Mouse (Mus musculus) spleen, postnatal 4 days (tissue): ENCODE measurements at regions not wholly inside any gene's neighbourhood (a gene's known extent, or its start where the extent isn't known, plus 50 kb on each side); places are given as distances from the start of the nearest gene placed in this dataset.

Experiments used
- DNase-seq, 2 experiments: peaks; one replicate each; pipeline ENCODE4 v3.0.0; 2022; ENCODE audit warnings: low spot score in 2 of 2

- peak in 1 of 2 experiments; percentile 23 for DNase-seq
Observed at GRCm38 (mm10) chr13:71874986-71875385, 88.5 kb downstream of the Irx1 start.

DNA sequence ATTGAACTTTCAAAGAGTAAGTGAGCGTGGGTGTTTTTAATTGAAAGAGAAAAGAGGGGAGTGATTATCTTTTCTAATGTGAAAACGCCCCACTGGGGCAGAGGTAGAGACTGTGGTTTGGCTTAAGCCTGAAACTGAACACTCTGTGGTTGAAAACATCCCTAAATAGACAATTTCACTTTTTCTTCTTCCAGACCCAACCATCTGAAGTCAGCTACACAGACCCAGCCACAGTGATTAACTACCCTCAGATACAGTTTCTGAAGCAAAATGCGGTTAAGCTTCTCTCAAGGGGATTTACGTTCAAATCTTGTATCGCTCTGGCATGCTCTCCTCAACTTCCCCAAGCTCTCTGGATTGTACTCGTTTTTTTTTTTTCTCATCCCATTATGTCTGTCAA is 94.8 kb downstream of the Irx1 start:
- no peak for DNase-seq

DNA sequence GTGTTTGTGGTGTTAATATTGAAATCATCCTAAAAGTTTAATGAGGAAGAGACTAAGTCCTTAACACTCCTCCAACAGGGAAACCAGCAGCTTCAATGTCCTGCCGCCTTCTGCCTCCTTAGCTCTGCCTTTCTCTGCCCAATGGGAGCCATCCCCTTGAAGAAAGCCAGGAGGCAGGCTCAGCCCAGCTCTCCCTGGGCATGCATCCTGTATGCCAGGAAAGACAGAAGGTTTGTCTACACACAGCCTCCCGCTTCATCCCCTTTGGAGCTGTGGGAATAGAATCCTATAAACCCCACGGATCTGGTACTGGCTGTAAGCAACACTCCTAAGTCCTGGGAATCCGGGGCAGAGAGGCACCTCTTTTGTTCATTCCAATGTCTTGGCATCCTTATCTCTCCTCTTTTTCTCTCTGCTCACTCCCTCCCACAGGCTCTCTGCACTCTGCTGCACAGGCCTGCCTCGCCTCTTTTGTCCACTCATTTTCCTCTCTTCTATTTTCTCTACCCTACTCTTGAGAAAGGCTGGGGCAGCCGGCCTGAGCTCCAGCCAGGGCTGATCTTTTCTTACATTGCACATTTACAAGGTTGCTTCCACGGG is 110.0 kb downstream of the Irx1 start:
- DNase-seq: no peak

- no peak for DNase-seq
Observed at GRCm38 (mm10) chr13:71804032-71804958, 159.2 kb downstream of the Irx1 start.

DNA sequence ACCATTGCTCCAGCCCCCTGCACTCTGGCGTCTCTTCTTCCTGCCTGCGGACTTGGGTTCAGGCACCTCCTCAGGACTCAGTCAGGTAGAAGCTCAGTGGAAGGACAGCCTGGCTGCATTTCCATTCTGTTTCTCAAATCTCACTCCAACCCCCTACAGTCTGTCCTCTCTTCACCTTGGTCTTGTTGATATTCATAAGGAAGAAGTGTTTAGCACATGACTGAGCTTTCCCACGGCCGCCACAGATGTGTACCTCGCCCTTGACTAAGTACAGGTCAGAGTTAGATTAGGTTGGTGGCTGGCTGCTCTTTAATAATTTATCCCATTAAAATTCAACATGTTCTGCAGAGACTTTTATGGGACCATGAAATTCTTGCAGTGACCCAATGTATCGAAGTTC is 165.2 kb downstream of the Irx1 start:
- DNase-seq: no peak

DNA sequence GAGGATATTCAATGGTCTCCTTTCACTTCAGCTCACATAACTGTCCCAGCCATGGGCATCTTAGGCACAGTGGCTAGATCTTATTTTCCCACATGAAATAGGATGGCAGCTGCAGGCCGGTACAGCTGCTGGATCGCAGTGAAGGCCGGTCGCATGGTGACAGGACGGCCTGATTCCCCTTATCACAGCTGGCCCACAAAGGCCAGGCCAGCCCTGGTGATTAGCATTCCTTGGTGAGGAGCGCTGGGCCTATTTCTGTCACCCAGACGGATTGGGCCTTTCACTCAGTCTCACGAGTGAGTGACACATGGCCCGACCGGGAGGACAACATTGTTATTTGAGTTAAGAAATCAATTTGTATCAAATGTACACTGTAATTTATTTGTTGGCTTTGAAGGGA is 178.8 kb downstream of the Irx1 start:
- no peak for DNase-seq

DNA sequence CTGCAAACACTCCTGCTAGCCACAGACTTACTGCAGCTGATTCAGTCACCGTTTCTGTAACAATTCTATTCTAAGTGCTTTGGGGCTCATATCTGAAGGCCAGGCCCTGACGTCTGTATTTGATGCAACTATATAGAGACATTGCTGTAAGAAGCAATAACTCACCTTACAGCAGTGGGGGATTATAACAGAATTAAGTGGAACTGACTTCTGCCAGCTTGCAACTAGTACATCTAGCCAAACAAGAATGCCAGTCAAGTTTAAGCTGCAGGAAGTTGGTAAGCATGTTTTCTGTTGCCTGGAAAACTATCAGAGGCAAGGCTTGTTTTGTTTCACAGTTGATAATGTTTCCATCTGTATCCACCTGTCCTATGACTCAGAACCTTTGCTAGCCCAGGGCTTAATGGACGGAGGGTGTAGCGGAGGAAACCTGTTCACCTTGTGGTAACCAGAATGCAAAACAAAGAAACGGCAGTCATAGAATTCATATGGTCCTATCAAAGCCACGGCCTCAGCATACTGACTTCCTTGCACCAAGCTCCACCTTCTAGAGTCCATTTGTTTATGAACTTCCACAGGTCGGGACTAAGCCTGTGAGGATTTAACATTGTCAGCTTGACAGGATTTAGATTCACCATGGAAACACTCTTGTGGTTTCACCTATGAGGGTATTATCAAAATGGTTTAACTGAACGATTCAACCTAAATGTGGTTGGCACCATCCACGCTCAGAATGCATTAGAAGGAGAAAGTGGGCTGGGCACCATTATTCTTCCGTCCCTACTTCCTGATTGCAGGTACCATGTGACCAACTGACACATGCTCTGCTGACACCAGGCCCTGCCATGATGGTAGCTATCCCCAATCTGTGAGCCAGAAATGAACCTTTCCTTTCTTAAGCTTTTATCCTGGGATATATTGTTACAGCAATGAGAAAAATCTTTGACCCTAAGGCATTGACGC is 216.2 kb downstream of the Irx1 start:
- DNase-seq: no peak

GRCm38 (mm10) chr13:71746534-71746933 is 217.0 kb downstream of the Irx1 start:
- no peak for DNase-seq

DNA sequence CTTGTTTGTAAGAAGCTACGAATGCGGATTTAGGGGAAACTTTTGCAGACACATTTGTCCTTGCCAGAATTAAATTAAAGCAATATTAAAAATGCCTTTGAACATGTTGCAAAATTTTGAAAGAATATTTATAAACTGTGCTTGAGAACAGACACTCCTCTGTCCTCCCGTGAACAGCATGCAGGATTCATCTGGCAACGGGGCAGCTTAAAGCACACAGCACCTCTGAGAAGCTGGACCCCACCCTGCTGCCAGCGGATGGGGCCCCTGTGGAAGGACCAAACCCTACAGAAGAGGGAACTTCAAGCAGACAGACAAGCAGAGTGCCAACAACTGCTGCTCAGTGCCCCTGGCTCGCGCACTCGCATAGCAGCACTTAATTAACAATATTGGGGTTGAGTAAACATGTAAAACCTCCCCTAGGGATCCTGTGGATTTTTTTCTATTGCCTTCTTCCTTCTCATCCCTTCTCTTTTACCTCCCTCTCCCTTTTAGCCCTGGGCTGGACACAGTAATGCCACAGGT is 226.6 kb downstream of the Irx1 start:
- no peak for DNase-seq

- no peak for DNase-seq
Observed at GRCm38 (mm10) chr13:71734261-71734660, 229.3 kb downstream of the Irx1 start.

DNA sequence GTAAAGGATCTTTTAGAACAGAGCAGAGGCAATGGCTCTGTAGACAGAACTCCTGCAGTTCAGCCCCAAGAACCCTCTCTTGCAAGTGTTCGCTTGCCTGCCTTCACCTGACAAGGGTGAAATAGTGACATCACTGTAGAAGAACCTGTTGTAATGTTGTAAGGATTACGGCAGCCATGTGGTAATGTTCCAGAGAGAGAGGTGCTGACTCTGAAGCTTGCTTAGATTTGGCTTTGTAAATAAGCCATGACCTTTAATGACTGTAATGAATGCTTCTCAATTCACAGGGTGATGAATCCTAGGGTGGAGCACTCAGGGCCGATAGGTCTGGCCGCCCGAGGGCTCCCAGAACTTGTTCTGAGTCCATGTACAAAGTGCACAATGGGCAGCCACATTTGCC is 230.2 kb downstream of the Irx1 start:
- DNase-seq: no peak

GRCm38 (mm10) chr13:71732903-71733302 is 230.6 kb downstream of the Irx1 start:
- no peak for DNase-seq

DNA sequence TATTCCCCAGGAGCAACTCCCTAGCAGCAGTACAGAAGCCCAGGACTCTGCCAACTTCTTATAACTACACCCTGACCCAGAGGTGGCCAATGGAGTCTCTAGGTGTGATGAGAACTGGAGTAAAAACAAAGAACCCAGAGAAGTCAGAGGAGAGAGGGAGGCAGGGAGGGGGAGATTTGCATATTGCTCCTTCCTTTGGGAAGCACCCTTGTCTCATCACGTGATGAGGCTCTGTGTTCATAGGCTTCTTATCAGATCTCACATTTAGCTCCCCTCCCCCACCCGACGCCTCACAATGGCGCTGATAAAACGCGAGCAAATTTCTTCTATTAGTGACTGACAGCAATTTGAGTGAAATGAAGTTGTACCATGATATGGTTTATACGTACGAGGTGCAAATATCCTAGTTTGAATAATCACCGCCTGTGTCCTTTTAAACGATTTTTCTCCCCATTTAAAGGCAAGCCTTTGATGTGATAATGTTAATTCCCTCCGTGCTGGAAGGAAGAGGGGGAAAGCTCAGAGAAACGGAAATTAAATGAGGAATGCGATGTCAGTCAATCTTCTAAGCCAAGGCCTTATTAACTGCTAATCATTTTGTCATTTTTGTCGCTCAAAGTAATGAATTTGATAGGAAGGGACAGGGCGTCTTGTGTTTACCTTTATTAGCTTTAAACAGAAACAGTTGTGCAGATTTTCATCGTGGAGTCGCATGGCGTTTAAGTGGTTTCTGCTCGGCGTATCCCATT is 273.3 kb downstream of the Irx1 start:
- DNase-seq: no peak

DNA sequence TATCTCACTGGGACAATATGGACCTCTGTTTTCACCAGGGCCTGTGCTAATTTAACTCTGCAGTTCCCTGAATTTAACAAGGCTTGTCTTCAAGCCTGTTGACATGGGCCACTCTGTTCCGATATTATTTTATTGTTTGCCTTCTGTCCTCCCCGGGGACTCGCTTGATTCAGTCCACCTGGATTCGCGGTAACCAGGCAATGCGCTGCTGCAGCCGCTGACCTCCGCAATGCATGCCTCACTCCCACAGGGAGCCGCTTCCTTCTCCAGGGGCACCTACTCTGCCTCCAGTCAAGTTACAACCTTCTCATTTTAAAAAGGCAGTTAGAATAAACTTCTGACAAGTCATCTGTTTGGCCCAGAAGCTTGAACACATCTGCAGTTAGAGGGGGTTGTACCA is 274.3 kb downstream of the Irx1 start:
- no peak for DNase-seq

DNA sequence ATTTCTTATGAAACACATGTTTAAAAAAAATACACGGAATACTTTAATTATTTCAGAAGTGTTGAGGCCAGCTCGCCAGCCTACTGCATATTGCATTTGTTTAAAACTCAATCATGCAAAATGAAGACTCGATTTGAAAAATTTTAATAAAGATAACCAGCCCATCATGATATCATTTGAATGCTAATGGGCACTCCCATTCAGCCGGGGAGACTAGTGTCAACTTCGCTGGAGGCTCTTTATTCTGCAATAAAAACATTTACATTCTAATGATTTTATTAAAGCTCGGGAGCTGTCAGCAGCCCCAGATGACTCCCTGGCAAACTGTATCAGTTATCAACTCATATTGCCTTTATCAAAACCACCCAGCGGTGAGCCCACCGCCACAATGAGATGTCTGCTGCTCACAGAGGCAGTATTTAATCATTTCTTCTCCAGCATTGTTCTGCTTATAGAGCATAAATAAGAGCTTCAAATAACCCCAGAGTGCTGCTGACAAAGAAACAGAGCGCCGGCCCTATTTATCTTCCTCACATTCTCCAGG is 287.4 kb downstream of the Irx1 start:
- DNase-seq: no peak

- no peak for DNase-seq
Observed at GRCm38 (mm10) chr13:71669956-71670739, 293.4 kb downstream of the Irx1 start.

GRCm38 (mm10) chr13:71668256-71668655 is 295.3 kb downstream of the Irx1 start:
- DNase-seq: no peak

DNA sequence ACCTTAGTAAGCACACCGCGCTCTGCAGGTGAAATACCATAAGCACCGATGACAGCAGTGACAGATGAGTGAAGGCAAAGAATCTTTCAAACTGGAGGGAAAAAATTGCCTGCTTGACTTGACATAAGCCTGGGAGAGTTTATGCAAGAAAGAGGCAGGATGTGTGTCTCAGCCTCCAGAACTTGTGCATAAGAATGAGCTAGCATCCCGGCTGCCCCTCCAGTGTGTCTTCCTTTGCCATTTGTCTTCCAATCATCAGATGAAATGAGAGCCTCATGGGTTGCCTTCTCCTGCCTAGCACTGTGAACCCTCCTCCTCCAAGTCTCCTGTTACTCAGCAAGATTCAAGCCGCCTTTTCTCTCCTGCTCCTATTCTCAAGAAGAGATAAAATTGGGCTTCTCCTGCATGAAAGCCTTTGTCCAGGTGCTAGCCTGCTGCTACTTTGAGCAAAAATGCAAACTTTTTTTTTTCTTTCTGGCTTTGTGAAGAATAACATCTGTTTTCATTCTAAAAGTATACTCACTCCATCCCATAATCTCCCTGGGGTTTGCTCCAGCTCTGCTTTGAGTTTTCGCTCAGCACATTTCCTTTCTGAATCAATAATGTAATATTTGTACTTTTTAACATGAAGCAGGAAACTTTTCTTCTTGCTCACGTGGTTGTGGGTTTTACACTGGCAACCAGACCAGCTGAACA is 298.2 kb downstream of the Irx1 start:
- no peak for DNase-seq

DNA sequence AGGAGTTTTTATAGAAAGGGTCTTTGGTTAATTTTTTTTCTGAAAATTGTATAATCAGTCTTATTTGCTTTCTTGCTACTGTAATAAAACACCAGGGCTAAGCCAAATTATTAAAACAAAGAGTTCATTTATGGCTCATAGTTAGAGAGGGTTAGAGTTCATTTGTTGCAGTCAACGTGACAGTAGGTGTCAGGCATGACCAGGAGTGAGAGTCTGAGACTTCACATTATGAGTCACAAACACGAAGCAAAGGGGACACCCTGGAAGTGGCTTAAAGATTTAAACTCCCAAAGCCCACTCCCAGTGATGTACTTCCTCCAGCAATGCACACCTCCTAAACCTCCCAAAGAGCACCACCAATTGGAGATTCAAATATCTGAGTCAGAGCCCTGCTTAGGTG is 305.6 kb downstream of the Irx1 start:
- no peak for DNase-seq
